Mouse (Mus musculus) neural tube, embryonic 15.5 days (tissue): ENCODE results near the gene Npr3. TPM values are rescaled to one million over a fixed set of nuclear protein-coding genes. Genes with fewer than 3 reads are reported as not detected.
A peak's percentile ranks its signal among the peaks of the same experiment; 100 is the strongest.

ENCODE experiments used
- ATAC-seq: fragments of 200-750 bp; cut with Nextera tagmentation; 2 replicates; pipeline ENCODE4 v1.8.0; 2017; ENCODE audit warnings: mild to moderate bottlenecking, moderate TSS enrichment, moderate library complexity; ENCODE audit not compliant: low FRiP score
- H3K27ac ChIP-seq: fragments of 300-500 bp; sonication (generic); replicated peaks from 2 replicates; pipeline ENCODE4 v1.5.1; 2015; ENCODE audit warnings: mild to moderate bottlenecking, inconsistent platforms
- H3K27me3 ChIP-seq: fragments of 300-500 bp; sonication (generic); replicated peaks from 2 replicates; pipeline ENCODE4 v1.6.1; 2015; ENCODE audit warnings: inconsistent platforms
- H3K36me3 ChIP-seq: fragments of 300-500 bp; sonication (generic); 2 replicates; pipeline ENCODE4 v1.6.1; 2015; ENCODE audit warnings: inconsistent platforms
- H3K4me1 ChIP-seq: fragments of 300-500 bp; sonication (generic); 2 replicates; pipeline ENCODE4 v1.6.1; 2015; ENCODE audit warnings: inconsistent platforms
- H3K4me2 ChIP-seq: fragments of 300-500 bp; sonication (generic); 2 replicates; pipeline ENCODE4 v1.6.1; 2015; ENCODE audit warnings: inconsistent platforms, mild to moderate bottlenecking, moderate library complexity
- H3K4me3 ChIP-seq: fragments of 300-500 bp; sonication (generic); replicated peaks from 2 replicates; pipeline ENCODE4 v1.5.1; 2015; ENCODE audit warnings: mild to moderate bottlenecking, inconsistent platforms
- H3K9ac ChIP-seq: fragments of 300-500 bp; sonication (generic); replicated peaks from 2 replicates; pipeline ENCODE4 v1.6.1; 2015; ENCODE audit warnings: mild to moderate bottlenecking, inconsistent platforms
- H3K9me3 ChIP-seq: fragments of 300-500 bp; sonication (generic); replicated peaks from 2 replicates; pipeline ENCODE4 v1.6.1; 2016; ENCODE audit warnings: inconsistent platforms
- WGBS: fragments of 180-500 bp; shearing (Covaris S2); methylation state at CpG from one replicate; pipeline ENCODE4 v1.1.7; 2015; ENCODE audit warnings: mixed read lengths; 5-methylcytosine and 5-hydroxymethylcytosine counted together
- polyA plus RNA-seq: library from polyadenylated mRNA; unstranded; fragments of >200 nt; fragmentation: Nextera tagmentation; extraction: Ambion mirVana; gene quantifications from 2 replicates; pipeline ENCODE4 v1.2.1, GENCODE M21; 2015

Gene Npr3
- polyA plus RNA-seq, 1 experiment from 2014 or later, result 1.4 TPM

DNA sequence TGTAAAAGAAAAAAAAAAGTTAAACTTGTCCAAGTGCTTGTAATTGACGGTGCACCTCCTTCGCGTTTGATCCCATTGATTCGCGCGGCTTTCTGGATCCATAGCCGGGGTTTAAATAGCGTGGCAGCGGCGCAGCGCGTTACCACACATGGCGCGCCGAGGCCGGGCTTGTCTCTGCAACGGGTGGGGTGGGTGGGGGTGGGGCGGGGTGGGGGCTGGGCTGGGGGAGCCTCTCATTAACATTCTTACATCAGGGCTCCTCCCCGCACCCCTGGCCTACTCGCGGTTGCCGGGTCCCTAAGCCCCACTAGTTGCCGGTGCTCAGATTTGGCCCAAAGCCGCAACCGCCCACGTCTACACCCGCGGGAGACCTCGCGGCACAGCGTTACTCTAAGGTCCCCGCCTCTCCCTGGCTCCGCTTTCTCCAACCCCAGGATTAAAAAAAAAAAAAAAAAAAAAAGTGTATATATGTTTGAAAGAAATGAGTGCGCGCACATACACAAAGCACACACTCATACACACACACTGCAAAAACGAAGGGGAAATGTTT is 991 bp downstream of the Npr3 start:
- ATAC-seq, result no peak
- peaks cover 47% of the 10 kb centered on the region for H3K4me1 ChIP-seq
- H3K9me3 ChIP-seq, result no peaks in the 10 kb centered on the region
- H3K27ac ChIP-seq, result no peak overlapping the region
- H3K9ac ChIP-seq, result 0 out of 2 replicates have a peak overlapping the region, but pooled peaks have one; percentile 26
- H3K4me2 ChIP-seq, result peak overlapping the region; percentile 97
- peaks cover 60% of the 10 kb centered on the region for H3K27me3 ChIP-seq
- peak overlapping the region; percentile 57 for H3K4me3 ChIP-seq
- WGBS, result under 1% methylated on average over 35 of the region's 36 CpGs
- H3K36me3 ChIP-seq, result no peaks in the 10 kb centered on the region

DNA sequence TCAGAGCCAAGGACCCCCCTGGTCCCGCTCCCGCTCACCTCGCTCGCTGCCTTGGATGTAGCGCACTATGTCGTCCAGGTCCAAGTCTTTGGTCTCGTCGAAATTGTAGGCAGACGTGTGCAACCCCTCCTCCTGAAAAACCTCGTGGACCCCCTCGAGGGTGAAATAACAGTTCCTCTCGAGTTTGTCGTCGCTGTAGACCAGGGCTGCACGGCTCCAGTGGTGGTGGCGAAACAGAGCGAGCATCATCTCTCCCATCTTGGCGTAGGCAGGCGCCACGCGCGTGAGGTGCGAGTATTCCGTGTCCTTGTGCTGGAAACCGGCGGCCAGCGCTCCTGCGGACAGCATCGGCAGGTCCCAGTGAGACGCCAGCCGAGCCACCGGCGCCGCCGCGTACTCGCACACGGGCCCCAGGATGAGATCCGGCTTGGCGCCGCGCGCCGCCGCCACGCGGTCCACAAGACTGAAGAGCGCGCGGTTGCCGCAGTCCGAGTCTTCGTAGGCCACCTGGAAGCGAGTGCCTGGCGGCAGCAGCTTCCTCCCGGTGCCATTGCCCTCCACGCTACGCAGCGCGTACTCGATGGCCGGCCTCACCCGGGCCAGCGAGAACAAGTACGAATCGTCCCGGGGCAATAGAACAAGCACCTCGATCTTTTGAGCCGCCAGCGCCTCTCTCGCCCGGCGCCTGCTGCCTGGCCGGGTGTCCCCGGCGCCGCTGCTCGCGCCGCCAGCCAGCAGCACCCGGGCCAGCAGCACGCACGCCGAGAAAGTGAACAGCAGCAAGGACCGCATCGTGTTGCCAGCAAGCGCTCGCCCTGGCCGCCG is 2.0 kb downstream of the Npr3 start:
- H3K4me1 ChIP-seq, result peaks cover 47% of the 10 kb centered on the region
- no peaks in the 10 kb centered on the region for H3K36me3 ChIP-seq
- ATAC-seq, result peak; percentile 63
- peaks cover 60% of the 10 kb centered on the region for H3K27me3 ChIP-seq
- under 1% methylated on average over 88 of the region's 90 CpGs for WGBS
- peak overlapping the region; percentile 60 for H3K27ac ChIP-seq
- peak overlapping the region; percentile 57 for H3K4me3 ChIP-seq
- H3K9me3 ChIP-seq, result no peaks in the 10 kb centered on the region
- peak overlapping the region; percentile 97 for H3K4me2 ChIP-seq
- H3K9ac ChIP-seq, result peak overlapping the region; percentile 47

DNA sequence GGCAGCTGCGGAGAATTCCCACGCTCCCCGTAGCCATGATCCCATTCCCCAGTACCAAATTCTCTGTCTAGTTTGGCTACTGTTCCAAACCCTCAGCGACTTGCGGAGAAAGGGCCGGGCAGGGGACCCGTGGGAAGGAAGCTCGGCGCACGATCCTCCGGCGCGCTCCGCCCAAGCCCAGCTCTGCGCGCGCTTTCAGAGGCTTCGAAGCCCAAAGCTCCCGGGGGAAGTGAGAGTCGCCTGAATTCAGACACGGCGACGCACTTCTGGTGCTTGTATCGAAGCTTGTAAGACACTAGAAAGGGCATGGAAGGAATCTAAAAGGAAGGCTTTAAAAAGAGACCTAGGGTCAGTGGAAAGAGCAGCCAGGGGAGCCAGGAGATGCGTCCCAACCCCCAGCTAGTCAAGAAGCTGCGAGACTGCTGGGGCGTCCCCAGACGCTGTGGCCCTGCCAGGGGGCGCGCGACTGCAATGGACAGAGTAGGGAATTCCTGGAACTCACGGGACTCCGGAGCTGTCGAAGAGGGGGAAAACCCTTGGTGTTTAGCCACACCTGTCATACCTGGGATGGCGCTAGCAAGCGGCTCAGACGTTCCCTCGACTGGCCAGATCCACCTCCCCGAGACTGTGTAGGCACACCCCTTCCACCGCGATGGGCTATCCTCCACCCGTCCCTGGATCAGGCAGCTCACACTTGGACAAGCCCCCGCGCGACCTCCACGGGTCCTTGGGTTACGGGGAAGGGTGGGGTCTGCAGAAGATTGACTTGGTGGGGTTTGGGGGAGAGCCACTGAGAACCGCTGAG is 2.8 kb downstream of the Npr3 start:
- under 1% methylated on average over 48 of the region's 48 CpGs for WGBS
- peaks cover 60% of the 10 kb centered on the region for H3K27me3 ChIP-seq
- H3K36me3 ChIP-seq, result no peaks in the 10 kb centered on the region

DNA sequence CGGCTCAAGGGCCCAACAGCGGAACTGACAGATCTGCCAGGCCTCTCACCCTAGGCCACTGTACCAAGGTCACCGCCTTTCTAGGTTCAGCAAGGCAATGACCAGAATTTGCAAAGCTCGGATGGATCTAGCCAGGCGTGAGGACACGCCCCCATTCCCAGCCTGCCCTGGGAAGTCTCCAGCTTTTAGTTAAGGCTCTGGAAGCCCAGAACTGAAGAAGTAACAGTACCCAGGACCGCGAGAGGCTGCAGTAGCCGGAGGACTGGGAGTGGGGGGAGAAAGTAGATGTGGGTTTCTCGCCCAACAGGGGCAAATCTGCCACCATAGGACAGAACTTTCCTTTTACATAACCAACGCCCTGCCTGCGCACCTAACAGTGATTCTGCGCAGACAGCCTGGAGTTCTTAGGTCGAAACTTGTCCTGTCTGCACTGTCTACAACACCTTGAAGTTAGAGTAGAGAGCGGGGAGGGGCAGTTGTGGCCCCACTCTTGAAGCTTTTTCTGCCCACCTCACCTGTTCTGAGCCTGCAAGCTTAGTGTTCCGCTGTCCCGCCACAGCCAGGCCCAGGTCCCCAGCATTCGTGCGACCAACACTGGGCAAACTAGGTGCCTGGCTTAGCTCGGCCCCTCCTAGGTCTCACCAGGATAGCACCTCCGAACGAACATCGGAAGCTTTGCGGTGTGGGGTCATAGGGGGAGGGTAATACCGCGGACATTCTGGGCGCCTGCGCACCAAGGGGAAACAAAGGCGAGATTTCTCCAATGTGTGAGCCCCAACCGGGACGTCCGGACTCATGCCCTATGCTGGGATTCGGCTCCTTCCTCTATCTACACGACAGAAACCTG is 3.7 kb downstream of the Npr3 start:
- H3K9me3 ChIP-seq, result no peaks in the 10 kb centered on the region
- H3K27me3 ChIP-seq, result peaks cover 53% of the 10 kb centered on the region
- H3K4me2 ChIP-seq, result peak overlapping the region; percentile 97
- H3K27ac ChIP-seq, result no peak overlapping the region
- peak overlapping the region; percentile 47 for H3K9ac ChIP-seq
- H3K4me3 ChIP-seq, result peak overlapping the region; percentile 57
- H3K36me3 ChIP-seq, result no peaks in the 10 kb centered on the region
- H3K4me1 ChIP-seq, result peaks cover 47% of the 10 kb centered on the region
- ATAC-seq, result peak; percentile 13; the same call in 1 of the 2 replicates
- 2% methylated on average over 34 of the region's 34 CpGs for WGBS

More for the DNA sequence above, 2.8 kb downstream of the Npr3 start:
- no peak overlapping the region for H3K27ac ChIP-seq
- H3K4me1 ChIP-seq, result peaks cover 47% of the 10 kb centered on the region
- peak overlapping the region; percentile 57 for H3K4me3 ChIP-seq
- ATAC-seq, result peak; percentile 69
- H3K4me2 ChIP-seq, result peak overlapping the region; percentile 97
- H3K9me3 ChIP-seq, result no peaks in the 10 kb centered on the region
- H3K9ac ChIP-seq, result peak overlapping the region; percentile 47

DNA sequence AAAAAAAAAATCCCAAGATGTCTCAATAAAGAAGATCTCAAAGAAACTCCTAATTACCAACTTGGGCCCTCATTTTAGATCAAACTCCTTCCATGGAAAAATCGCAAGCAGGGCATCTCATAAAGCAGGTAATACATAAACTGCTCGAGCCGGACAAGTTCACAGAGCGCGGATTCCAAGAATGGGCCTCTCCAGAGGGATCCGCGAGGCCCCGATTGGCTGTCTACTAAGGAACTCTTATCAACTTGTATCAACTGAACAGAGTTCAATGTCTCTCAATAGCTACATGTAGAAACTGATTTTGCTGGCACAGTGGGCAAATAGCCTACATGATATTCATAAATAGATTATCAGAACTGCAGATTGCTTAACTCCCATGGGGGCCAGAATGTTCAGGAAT is 9.5 kb downstream of the Npr3 start:
- no peak for ATAC-seq
- Histone ChIP-seq H3K27ac (no peak overlapping the region), H3K4me3 (no peak overlapping the region), H3K27me3 (peaks cover 6% of the 10 kb centered on the region), H3K9me3 (no peaks in the 10 kb centered on the region), H3K9ac (no peak overlapping the region), H3K4me2 (no peak overlapping the region), H3K4me1 (no peaks in the 10 kb centered on the region), H3K36me3 (no peaks in the 10 kb centered on the region)
- 92% methylated on average over 8 of the region's 8 CpGs for WGBS

DNA sequence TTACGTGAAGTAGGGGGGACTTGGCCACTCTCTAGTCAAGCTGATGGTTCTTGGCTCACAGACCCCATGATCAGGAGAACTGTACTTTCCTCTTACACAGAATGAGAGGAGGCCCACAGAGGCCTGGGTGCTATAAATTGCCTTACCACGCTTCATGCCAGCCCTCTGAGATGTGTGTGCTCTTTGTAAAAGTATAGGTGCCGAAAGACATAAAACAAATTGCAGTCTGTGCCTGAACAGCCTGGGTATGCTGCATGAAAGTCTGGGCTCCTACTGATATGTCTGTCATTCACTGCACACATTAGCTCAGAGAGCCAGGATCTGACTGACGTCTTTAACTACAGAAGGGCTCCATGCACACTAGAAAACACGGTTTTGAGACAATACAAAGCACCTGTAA is 9.9 kb downstream of the Npr3 start:
- H3K9me3 ChIP-seq, result no peaks in the 10 kb centered on the region
- no peak overlapping the region for H3K9ac ChIP-seq
- no peaks in the 10 kb centered on the region for H3K4me1 ChIP-seq
- no peak overlapping the region for H3K27ac ChIP-seq
- H3K4me3 ChIP-seq, result no peak overlapping the region
- H3K4me2 ChIP-seq, result no peak overlapping the region
- ATAC-seq, result no peak
- WGBS, result 80% methylated on average over 5 of the region's 5 CpGs
- no peaks in the 10 kb centered on the region for H3K36me3 ChIP-seq
- peaks cover 2% of the 10 kb centered on the region for H3K27me3 ChIP-seq

DNA sequence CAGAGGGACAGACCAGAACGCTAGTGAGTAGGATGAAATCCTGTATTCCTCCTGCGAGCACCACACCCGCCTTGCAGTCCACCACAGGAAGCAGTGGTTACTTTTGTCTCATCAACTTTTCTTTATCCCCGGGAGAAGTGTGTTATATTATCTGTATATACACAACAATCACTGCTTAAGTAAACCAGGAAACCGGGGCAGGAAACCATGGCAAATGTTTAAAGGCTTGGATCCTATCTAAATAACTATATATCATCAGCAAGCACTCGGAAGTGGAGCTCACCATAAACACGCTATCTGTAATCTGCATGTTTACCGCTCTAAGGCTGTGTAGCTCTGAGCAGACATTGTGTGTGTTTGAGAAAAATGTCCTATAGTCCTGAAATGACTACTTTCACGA is 13.1 kb downstream of the Npr3 start:
- no peak for ATAC-seq
- WGBS, result 77% methylated on average over 9 of the region's 9 CpGs
- no peak overlapping the region for H3K9ac ChIP-seq
- H3K4me2 ChIP-seq, result no peak overlapping the region
- no peak overlapping the region for H3K27ac ChIP-seq
- H3K27me3 ChIP-seq, result no peaks in the 10 kb centered on the region
- H3K4me1 ChIP-seq, result no peaks in the 10 kb centered on the region
- no peaks in the 10 kb centered on the region for H3K36me3 ChIP-seq
- H3K4me3 ChIP-seq, result no peak overlapping the region
- no peaks in the 10 kb centered on the region for H3K9me3 ChIP-seq

DNA sequence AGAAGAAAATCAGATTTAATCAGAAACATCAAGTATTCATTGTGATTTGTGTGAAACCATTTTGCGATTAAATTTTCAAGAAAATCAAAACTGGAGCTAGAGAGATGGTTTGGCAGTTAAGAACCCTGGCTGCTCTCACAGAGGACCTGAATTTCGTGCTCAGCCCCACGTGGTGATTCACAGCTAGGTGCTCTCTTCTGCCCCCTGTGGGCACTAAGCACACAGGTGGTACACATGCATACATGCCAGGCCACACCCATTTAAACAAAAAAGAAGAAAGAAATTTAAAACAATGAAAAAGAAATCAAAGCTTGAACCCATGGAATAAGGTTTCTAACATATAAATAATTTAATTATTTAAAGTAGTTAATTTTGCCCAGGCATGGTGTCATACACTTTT is 15.7 kb downstream of the Npr3 start:
- Histone ChIP-seq H3K27me3 (no peaks in the 10 kb centered on the region), H3K27ac (no peak overlapping the region), H3K36me3 (no peaks in the 10 kb centered on the region), H3K4me3 (no peak overlapping the region), H3K4me1 (no peaks in the 10 kb centered on the region), H3K9me3 (no peaks in the 10 kb centered on the region), H3K4me2 (no peak overlapping the region), H3K9ac (no peak overlapping the region)
- no peak for ATAC-seq
- 60% methylated on average over 3 of the region's 3 CpGs for WGBS

DNA sequence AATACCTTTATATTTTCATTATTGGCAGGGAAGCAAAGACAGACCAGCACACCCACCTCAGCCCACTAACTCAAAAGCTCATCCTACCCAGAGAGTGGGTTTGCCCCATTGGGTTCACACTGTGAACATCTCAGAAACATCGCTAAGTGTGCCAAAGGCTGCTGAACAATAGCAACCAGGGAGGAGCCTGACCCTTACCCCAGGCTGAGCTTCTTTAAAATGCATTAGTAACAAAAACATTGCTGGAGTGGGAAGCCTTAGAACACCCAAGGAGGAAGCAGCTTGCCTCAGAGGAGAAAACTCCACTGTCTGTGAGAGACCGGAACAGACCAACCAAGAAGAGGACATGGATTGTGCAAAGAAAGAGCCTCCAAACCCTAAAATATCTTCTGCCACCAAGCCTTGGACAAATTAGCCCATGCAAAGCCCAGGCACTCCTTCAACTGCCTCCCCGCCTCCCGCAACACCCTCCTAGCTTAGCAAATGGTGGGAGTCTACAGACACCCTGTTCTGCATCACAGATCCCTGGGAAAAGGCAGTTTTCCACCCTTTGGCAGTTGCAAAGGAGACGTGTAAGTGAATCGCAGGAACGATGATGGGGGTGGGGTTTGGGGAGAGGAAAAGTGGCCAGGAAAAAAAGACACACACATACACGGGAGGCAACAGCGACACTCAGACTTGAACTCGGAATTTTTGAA is 24.4 kb downstream of the Npr3 start:
- Histone ChIP-seq H3K4me1 (no peaks in the 10 kb centered on the region), H3K9ac (no peak overlapping the region), H3K27ac (no peak overlapping the region), H3K27me3 (no peaks in the 10 kb centered on the region), H3K36me3 (no peaks in the 10 kb centered on the region), H3K4me2 (no peak overlapping the region), H3K4me3 (no peak overlapping the region), H3K9me3 (no peaks in the 10 kb centered on the region)
- no peak for ATAC-seq
- 68% methylated on average over 10 of the region's 10 CpGs for WGBS

DNA sequence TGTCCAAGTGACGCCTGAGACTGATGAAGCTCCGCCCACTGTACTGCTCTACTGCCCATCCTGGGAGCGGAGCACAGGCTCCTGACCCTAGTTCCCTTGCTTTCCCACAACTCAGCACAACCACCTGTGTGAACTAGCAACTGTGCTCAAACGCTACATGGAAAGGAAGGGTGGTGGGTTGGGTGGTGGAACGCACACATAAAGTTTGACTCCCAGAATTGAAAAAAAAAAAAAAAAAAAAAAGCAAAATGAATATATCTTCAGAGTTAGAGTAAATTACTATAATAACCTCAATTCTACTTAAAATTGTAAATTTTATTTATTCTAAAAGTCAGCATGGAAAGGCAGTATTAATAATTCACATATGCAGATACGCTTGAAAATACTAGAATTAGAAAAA is 25.3 kb downstream of the Npr3 start:
- Histone ChIP-seq H3K4me1 (no peaks in the 10 kb centered on the region), H3K9ac (no peak overlapping the region), H3K4me2 (no peak overlapping the region), H3K27ac (no peak overlapping the region), H3K4me3 (no peak overlapping the region), H3K9me3 (no peaks in the 10 kb centered on the region), H3K27me3 (no peaks in the 10 kb centered on the region), H3K36me3 (no peaks in the 10 kb centered on the region)
- no peak for ATAC-seq
- 93% methylated on average over 6 of the region's 6 CpGs for WGBS

DNA sequence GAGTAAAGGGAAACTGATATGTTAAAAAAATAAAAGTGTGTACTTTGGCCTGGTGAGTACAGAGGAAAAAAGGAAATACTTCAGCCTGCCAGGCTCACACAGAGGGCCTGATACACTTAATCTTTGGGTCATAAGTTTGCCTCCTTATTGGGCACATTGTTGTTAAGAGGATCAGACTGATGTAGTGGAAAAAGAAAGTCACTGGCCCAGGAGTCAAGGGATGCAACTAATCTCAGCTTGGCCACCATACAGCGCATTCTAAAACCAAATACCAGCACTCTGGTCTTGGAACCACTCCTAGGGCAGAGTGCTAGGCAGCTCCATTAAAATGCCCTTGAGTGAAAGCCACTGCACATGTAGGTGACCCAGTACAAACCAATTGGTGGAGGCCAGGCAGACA is 28.8 kb downstream of the Npr3 start:
- Histone ChIP-seq H3K27me3 (no peaks in the 10 kb centered on the region), H3K4me3 (no peak overlapping the region), H3K36me3 (no peaks in the 10 kb centered on the region), H3K4me2 (no peak overlapping the region), H3K4me1 (no peaks in the 10 kb centered on the region), H3K27ac (no peak overlapping the region), H3K9me3 (0 out of 2 replicates have a peak, but pooled peaks cover 4% of the 10 kb centered on the region), H3K9ac (no peak overlapping the region)
- no peak for ATAC-seq
- 96% methylated on average over 1 of the region's 1 CpGs for WGBS
